ENCODE assay signal across 8 mouse cellular contexts in the genomic region with DNA sequence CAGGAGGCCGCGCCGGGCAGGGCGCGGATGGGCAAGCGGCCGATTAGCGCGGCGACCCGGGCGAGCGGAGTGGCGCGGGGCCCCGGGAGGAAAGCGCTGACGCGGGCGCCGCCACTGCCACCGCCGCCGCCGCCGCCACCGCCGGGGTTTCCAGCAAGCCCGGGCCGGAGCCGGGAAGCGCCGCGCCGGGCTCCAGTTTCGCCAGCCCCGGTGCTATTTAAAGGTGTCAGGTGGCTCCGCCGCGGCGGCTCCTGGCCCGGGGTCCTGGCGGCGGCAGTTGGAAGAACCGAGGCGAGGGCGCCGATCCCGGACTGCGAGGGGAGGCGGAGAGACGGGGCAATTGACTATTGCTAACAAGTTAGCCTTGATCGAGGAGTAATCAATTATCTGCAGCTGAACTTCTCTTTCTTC. TPM values are rescaled to one million over a fixed set of nuclear protein-coding genes. Genes with fewer than 3 reads are reported as not detected.
DNase-seq lines count a peak whose midpoint lies in the region; ATAC-seq and TF ChIP-seq lines count a peak whose summit lies in the region.

No protein-coding gene starts in this region.

- H3K27me3 ChIP-seq in ES-Bruce4 (ENCODE audit: control insufficient read depth, insufficient read depth, low read length, poor library complexity, severe bottlenecking), result peaks cover 70% of the 10 kb centered on the region
- H3K27me3 ChIP-seq in heart, embryonic 16.5 days (ENCODE audit: control insufficient read depth, insufficient read depth, low read length), result peaks cover 71% of the 10 kb centered on the region
- H3K27me3 ChIP-seq in liver, postnatal 0 days (ENCODE audit: insufficient read depth, low read length), result peaks cover 98% of the 10 kb centered on the region

- no peak for ATAC-seq in heart, embryonic 16.5 days (replicated peaks; ENCODE audit: extremely low read depth, insufficient read depth, low FRiP score)
- no peak for ATAC-seq in liver, postnatal 0 days

- TF ChIP-seq EP300 in ES-Bruce4 (IDR thresholded peaks at IDR 0.05; ENCODE audit: insufficient read depth, low read depth, low read length), result no peak
- TF ChIP-seq EP300 in liver, postnatal 0 days (IDR thresholded peaks at IDR 0.05; ENCODE audit: low read depth), result no peak

- DNase-seq in cerebellum, postnatal 10 days, result peak; percentile 55 to 56
- DNase-seq in cerebellum, adult 9-10 months, result no peak
- no peak for DNase-seq in liver, postnatal 0 days
- DNase-seq in urinary bladder, adult 2 months (ENCODE audit: low spot score), result no peak
- no peak for DNase-seq in frontal cortex, postnatal 10 days (ENCODE audit: low spot score in 2 of 2)
- DNase-seq in cerebellum, postnatal 36 days, result no peak

- H3K36me3 ChIP-seq in ES-Bruce4 (ENCODE audit: control insufficient read depth, insufficient read depth, low read length, poor library complexity, severe bottlenecking), result no peaks in the 10 kb centered on the region
- no peaks in the 10 kb centered on the region for H3K36me3 ChIP-seq in heart, embryonic 16.5 days (ENCODE audit: control insufficient read depth, insufficient read depth)
- H3K36me3 ChIP-seq in liver, postnatal 0 days (replicated peaks; ENCODE audit: insufficient read depth, low read length), result no peaks in the 10 kb centered on the region

- TF ChIP-seq CTCF in ES-Bruce4 (IDR thresholded peaks at IDR 0.05; ENCODE audit: low read depth, low read length), result no peak
- TF ChIP-seq CTCF in liver, postnatal 0 days (IDR thresholded peaks at IDR 0.05; ENCODE audit: low read depth), result no peak

- TF ChIP-seq POLR2A in ES-Bruce4 (IDR thresholded peaks at IDR 0.05; ENCODE audit: insufficient read depth, low read length), result no peak

- H3K4me1 ChIP-seq in ES-Bruce4 (ENCODE audit: control insufficient read depth, insufficient read depth, low read length), result no peaks in the 10 kb centered on the region
- peaks cover 16% of the 10 kb centered on the region for H3K4me1 ChIP-seq in heart, embryonic 16.5 days (ENCODE audit: control insufficient read depth, insufficient read depth, low read length)
- H3K4me1 ChIP-seq in liver, postnatal 0 days (ENCODE audit: insufficient read depth), result peaks cover 12% of the 10 kb centered on the region

- no peak overlapping the region for H3K27ac ChIP-seq in ES-Bruce4 (ENCODE audit: insufficient read depth, low read length)
- H3K27ac ChIP-seq in heart, embryonic 16.5 days (ENCODE audit: low read length), result no peak overlapping the region
- H3K27ac ChIP-seq in liver, postnatal 0 days (ENCODE audit: low read depth), result no peak overlapping the region

- no peaks in the 10 kb centered on the region for H3K9me3 ChIP-seq in ES-Bruce4 (replicated peaks; ENCODE audit: control insufficient read depth, insufficient read depth, low read length, poor library complexity, severe bottlenecking)
- no peaks in the 10 kb centered on the region for H3K9me3 ChIP-seq in heart, embryonic 16.5 days (replicated peaks; ENCODE audit: control insufficient read depth, low read length)
- no peaks in the 10 kb centered on the region for H3K9me3 ChIP-seq in liver, postnatal 0 days (ENCODE audit: low read length)

- H3K4me2 ChIP-seq in heart, embryonic 16.5 days (ENCODE audit: low read depth, low read length), result peak overlapping the region; percentile 62
- H3K4me2 ChIP-seq in liver, postnatal 0 days (ENCODE audit: low read depth, low read length), result peak overlapping the region; percentile 55

- WGBS in heart, embryonic 16.5 days, result under 1% methylated on average over 51 of the region's 53 CpGs
- 2% methylated on average over 28 of the region's 53 CpGs for WGBS in liver, postnatal 0 days (ENCODE audit: insufficient replicate concordance)

- H3K4me3 ChIP-seq in ES-Bruce4 (ENCODE audit: low read depth, low read length), result peak overlapping the region; percentile 27
- H3K4me3 ChIP-seq in heart, embryonic 16.5 days (ENCODE audit: low read length), result peak overlapping the region; percentile 47
- H3K4me3 ChIP-seq in liver, postnatal 0 days (ENCODE audit: low read depth, low read length), result peak overlapping the region; percentile 22; the same call in 1 of the 2 replicates

- H3K9ac ChIP-seq in ES-Bruce4 (ENCODE audit: low read depth, poor library complexity, severe bottlenecking), result peak overlapping the region; percentile 35
- no peak overlapping the region for H3K9ac ChIP-seq in heart, embryonic 16.5 days (ENCODE audit: low read length)
- H3K9ac ChIP-seq in liver, postnatal 0 days (replicated peaks), result no peak overlapping the region

RNA-seq across cellular contexts. Expression of gene Lbx1, which starts 0.3 kb away (rescaled TPM):
- polyA plus RNA-seq in ES-Bruce4 (2011; ENCODE audit: insufficient read depth, insufficient read length, low read depth, missing spikeins), result not detected in 2 replicates
- not detected in 2 replicates for polyA plus RNA-seq in heart, embryonic 16.5 days (2015; fragmentation: Nextera tagmentation; extraction: Ambion mirVana)
- polyA plus RNA-seq in liver, postnatal 0 days (2015; fragmentation: Nextera tagmentation; extraction: Ambion mirVana), result 0.04 TPM in 1 of 2 replicates, not detected in the other
- polyA plus RNA-seq in urinary bladder, adult 2 months (2012; rRNA removed), result 0.03 and 0.11 TPM in 2 replicates

Comparison
In these comparisons a context has a peak if more than half of its experiments do, and no peak if none do; other contexts are left out.
1. DNase-seq: peak in cerebellum, postnatal 10 days (2 of 2); none in cerebellum, adult 9-10 months (single experiment), liver, postnatal 0 days (single experiment), urinary bladder, adult 2 months (single experiment), frontal cortex, postnatal 10 days (0 of 2) and cerebellum, postnatal 36 days (0 of 2).
2. Peak in every context shown above with its lines, with median percentiles within 50 percentile points of each other: H3K4me3 ChIP-seq.